Mouse (Mus musculus): ENCODE measurements around the gene Mttp. TPM values are rescaled to one million over a fixed set of nuclear protein-coding genes. Genes with fewer than 3 reads are reported as not detected.

Gene Mttp
- polyA plus RNA-seq, 1 experiment from 2014 or later, result 6.8 TPM

- no peaks in the 10 kb centered on the region for H3K27me3 ChIP-seq (ENCODE audit: insufficient read depth, low read length)
- 69% methylated on average over 5 of the region's 5 CpGs for WGBS
- no peak for TF ChIP-seq CTCF (IDR thresholded peaks at IDR 0.05; ENCODE audit: low read depth)
- no peaks in the 10 kb centered on the region for H3K4me1 ChIP-seq (ENCODE audit: insufficient read depth)
- no peak overlapping the region for H3K27ac ChIP-seq (ENCODE audit: low read depth)
- DNase-seq (no peak), ATAC-seq (ENCODE audit: insufficient read depth) (no peak)
- no peak overlapping the region for H3K4me3 ChIP-seq (ENCODE audit: low read depth, low read length)
- H3K9me3 ChIP-seq (ENCODE audit: low read depth, low read length), result no peaks in the 10 kb centered on the region
- H3K4me2 ChIP-seq, result no peak overlapping the region
- no peaks in the 10 kb centered on the region for H3K36me3 ChIP-seq (ENCODE audit: insufficient read depth)
- no peak overlapping the region for H3K9ac ChIP-seq
These were observed 39.7 kb downstream of the Mttp start for GRCm38 (mm10) chr3:138105056-138105455.

- H3K4me2 ChIP-seq, result no peak overlapping the region
- H3K4me3 ChIP-seq (ENCODE audit: low read depth, low read length), result no peak overlapping the region
- ATAC-seq (ENCODE audit: insufficient read depth) (no peak), DNase-seq (no peak)
- H3K9me3 ChIP-seq (ENCODE audit: low read depth, low read length), result no peaks in the 10 kb centered on the region
- 85% methylated on average over 4 of the region's 4 CpGs for WGBS
- no peak overlapping the region for H3K27ac ChIP-seq (ENCODE audit: low read depth)
- no peak for TF ChIP-seq CTCF (IDR thresholded peaks at IDR 0.05; ENCODE audit: low read depth)
- H3K4me1 ChIP-seq (ENCODE audit: insufficient read depth), result no peaks in the 10 kb centered on the region
- no peak overlapping the region for H3K9ac ChIP-seq
- no peaks in the 10 kb centered on the region for H3K36me3 ChIP-seq (ENCODE audit: insufficient read depth)
- H3K27me3 ChIP-seq (ENCODE audit: insufficient read depth, low read length), result no peaks in the 10 kb centered on the region
These were observed 41.1 kb downstream of the Mttp start for GRCm38 (mm10) chr3:138103690-138104089.

GRCm38 (mm10) chr3:138101936-138102335 lies 42.8 kb downstream of the Mttp start:
- Histone ChIP-seq H3K27me3 (ENCODE audit: insufficient read depth, low read length) (no peaks in the 10 kb centered on the region), H3K27ac (ENCODE audit: low read depth) (no peak overlapping the region), H3K9me3 (ENCODE audit: low read depth, low read length) (no peaks in the 10 kb centered on the region), H3K9ac (no peak overlapping the region), H3K4me3 (ENCODE audit: low read depth, low read length) (no peak overlapping the region), H3K36me3 (ENCODE audit: insufficient read depth) (no peaks in the 10 kb centered on the region), H3K4me2 (no peak overlapping the region), H3K4me1 (ENCODE audit: insufficient read depth) (peaks cover 14% of the 10 kb centered on the region)
- WGBS, result 69% methylated on average over 4 of the region's 4 CpGs
- no peak for TF ChIP-seq CTCF (IDR thresholded peaks at IDR 0.05; ENCODE audit: low read depth)
- ATAC-seq (ENCODE audit: insufficient read depth) (no peak), DNase-seq (no peak)

GRCm38 (mm10) chr3:138097718-138098117 lies 47.0 kb downstream of the Mttp start:
- no peaks in the 10 kb centered on the region for H3K9me3 ChIP-seq (ENCODE audit: low read depth, low read length)
- no peak overlapping the region for H3K4me2 ChIP-seq
- ATAC-seq (ENCODE audit: insufficient read depth), result peak; percentile 65; the same call in 1 of the 2 replicates
- H3K27ac ChIP-seq (ENCODE audit: low read depth), result 0 out of 2 replicates have a peak overlapping the region, but pooled peaks have one; percentile 26
- TF ChIP-seq CTCF (IDR thresholded peaks at IDR 0.05; ENCODE audit: low read depth), result no peak
- peaks cover 14% of the 10 kb centered on the region for H3K4me1 ChIP-seq (ENCODE audit: insufficient read depth)
- no peaks in the 10 kb centered on the region for H3K36me3 ChIP-seq (ENCODE audit: insufficient read depth)
- DNase-seq, result peak; percentile 43
- no peak overlapping the region for H3K9ac ChIP-seq
- H3K27me3 ChIP-seq (ENCODE audit: insufficient read depth, low read length), result no peaks in the 10 kb centered on the region
- WGBS, result 32% methylated on average over 1 of the region's 1 CpGs
- H3K4me3 ChIP-seq (ENCODE audit: low read depth, low read length), result no peak overlapping the region

GRCm38 (mm10) chr3:138096263-138097028 lies 48.3 kb downstream of the Mttp start:
- no peak overlapping the region for H3K27ac ChIP-seq (ENCODE audit: low read depth)
- H3K36me3 ChIP-seq (ENCODE audit: insufficient read depth), result no peaks in the 10 kb centered on the region
- 75% methylated on average over 19 of the region's 19 CpGs for WGBS
- no peak for DNase-seq
- peaks cover 14% of the 10 kb centered on the region for H3K4me1 ChIP-seq (ENCODE audit: insufficient read depth)
- no peaks in the 10 kb centered on the region for H3K9me3 ChIP-seq (ENCODE audit: low read depth, low read length)
- H3K4me2 ChIP-seq, result no peak overlapping the region
- ATAC-seq (ENCODE audit: insufficient read depth), result no peak
- no peak overlapping the region for H3K9ac ChIP-seq
- no peak for TF ChIP-seq CTCF (IDR thresholded peaks at IDR 0.05; ENCODE audit: low read depth)
- no peaks in the 10 kb centered on the region for H3K27me3 ChIP-seq (ENCODE audit: insufficient read depth, low read length)
- no peak overlapping the region for H3K4me3 ChIP-seq (ENCODE audit: low read depth, low read length)

- peak; percentile 67; the same call in 1 of the 2 replicates for ATAC-seq (ENCODE audit: insufficient read depth)
- Histone ChIP-seq H3K27me3 (ENCODE audit: insufficient read depth, low read length) (no peaks in the 10 kb centered on the region), H3K27ac (ENCODE audit: low read depth) (no peak overlapping the region), H3K36me3 (ENCODE audit: insufficient read depth) (no peaks in the 10 kb centered on the region), H3K4me1 (ENCODE audit: insufficient read depth) (peaks cover 14% of the 10 kb centered on the region), H3K9me3 (ENCODE audit: low read depth, low read length) (no peaks in the 10 kb centered on the region), H3K4me3 (ENCODE audit: low read depth, low read length) (no peak overlapping the region), H3K4me2 (no peak overlapping the region), H3K9ac (no peak overlapping the region)
- DNase-seq, result peak; percentile 81
- WGBS, result 51% methylated on average over 10 of the region's 10 CpGs
- no peak for TF ChIP-seq CTCF (IDR thresholded peaks at IDR 0.05; ENCODE audit: low read depth)
These were observed 49.0 kb downstream of the Mttp start for GRCm38 (mm10) chr3:138095718-138096117.

- ATAC-seq (ENCODE audit: insufficient read depth) (no peak), DNase-seq (peak; percentile 43)
- H3K4me1 ChIP-seq (ENCODE audit: insufficient read depth), result peaks cover 14% of the 10 kb centered on the region
These were observed 49.5 kb downstream of the Mttp start for GRCm38 (mm10) chr3:138095301-138095700.

More at GRCm38 (mm10) chr3:138095301-138095700, 49.5 kb downstream of the Mttp start:
- H3K27ac ChIP-seq (ENCODE audit: low read depth), result no peak overlapping the region
- no peak overlapping the region for H3K4me2 ChIP-seq
- no peak for TF ChIP-seq CTCF (IDR thresholded peaks at IDR 0.05; ENCODE audit: low read depth)
- no peak overlapping the region for H3K9ac ChIP-seq
- H3K36me3 ChIP-seq (ENCODE audit: insufficient read depth), result no peaks in the 10 kb centered on the region
- no peak overlapping the region for H3K4me3 ChIP-seq (ENCODE audit: low read depth, low read length)
- no peaks in the 10 kb centered on the region for H3K9me3 ChIP-seq (ENCODE audit: low read depth, low read length)
- WGBS, result 61% methylated on average over 3 of the region's 3 CpGs
- H3K27me3 ChIP-seq (ENCODE audit: insufficient read depth, low read length), result no peaks in the 10 kb centered on the region
